Mouse (Mus musculus) thymus, postnatal 0 days (tissue): ENCODE results near the gene Csl. TPM values are rescaled to one million over a fixed set of nuclear protein-coding genes. Genes with fewer than 3 reads are reported as not detected.

ENCODE experiments used
- DNase-seq: peaks from one replicate; pipeline ENCODE4 v3.0.0-alpha.2; 2015; ENCODE audit warnings: low spot score
- polyA plus RNA-seq: library from polyadenylated mRNA; unstranded; fragments of >200 nt; fragmentation: Nextera tagmentation; extraction: Ambion mirVana; gene quantifications from 2 replicates; pipeline ENCODE4 v1.2.1, GENCODE M21; 2015

Gene Csl
- polyA plus RNA-seq: 0.07 TPM in 1 of 2 replicates, not detected in the other

GRCm38 (mm10) chr10:99759558-99759957 lies at the start of gene Csl:
Gene Csl (minus strand): TSS chr10:99759658.
- DNase-seq: no peak

- DNase-seq: no peak
Observed at GRCm38 (mm10) chr10:99789418-99789817, 30.0 kb upstream of the Csl start.

- no peak for DNase-seq
Observed at GRCm38 (mm10) chr10:99774228-99775120, 15.0 kb upstream of the Csl start.

- DNase-seq: no peak
Observed at GRCm38 (mm10) chr10:99750146-99750545, 9.3 kb downstream of the Csl start.

GRCm38 (mm10) chr10:99748668-99749260 lies 10.7 kb downstream of the Csl start:
- no peak for DNase-seq

- DNase-seq: no peak
Observed at GRCm38 (mm10) chr10:99748009-99748408, 11.4 kb downstream of the Csl start.

GRCm38 (mm10) chr10:99741609-99742280 lies 17.7 kb downstream of the Csl start:
- DNase-seq: no peak

- no peak for DNase-seq
Observed at GRCm38 (mm10) chr10:99713129-99713528, 46.3 kb downstream of the Csl start.

GRCm38 (mm10) chr10:99711567-99711966 lies 47.9 kb downstream of the Csl start:
- no peak for DNase-seq
